Mouse (Mus musculus) intestine, embryonic 16.5 days (tissue): Measurements from ENCODE around the gene Sin3a. TPM values are rescaled to one million over a fixed set of nuclear protein-coding genes. Genes with fewer than 3 reads are reported as not detected.

ENCODE experiments used
- ATAC-seq: fragments of 200-750 bp; cut with Nextera tagmentation; 2 replicates; pipeline ENCODE4 v1.8.0; 2017; ENCODE audit warnings: moderate TSS enrichment, moderate library complexity
- H3K27ac ChIP-seq: fragments of 300-500 bp; sonication (generic); 2 replicates; pipeline ENCODE4 v1.5.1; 2014; ENCODE audit warnings: mild to moderate bottlenecking, low read length
- H3K27me3 ChIP-seq: fragments of 300-500 bp; sonication (generic); replicated peaks from 2 replicates; pipeline ENCODE4 v1.6.1; 2014; ENCODE audit warnings: low read length, control low read depth, mixed read lengths; ENCODE audit not compliant: control insufficient read depth, insufficient read depth
- H3K36me3 ChIP-seq: fragments of 300-500 bp; sonication (generic); 2 replicates; pipeline ENCODE4 v1.6.1; 2014; ENCODE audit warnings: low read length, control low read depth; ENCODE audit not compliant: control insufficient read depth, insufficient read depth
- H3K4me1 ChIP-seq: fragments of 300-500 bp; sonication (generic); 2 replicates; pipeline ENCODE4 v1.6.1; 2014; ENCODE audit warnings: low read length, control low read depth, mixed read lengths; ENCODE audit not compliant: control insufficient read depth, insufficient read depth
- H3K4me2 ChIP-seq: fragments of 300-500 bp; sonication (generic); 2 replicates; pipeline ENCODE4 v1.6.1; 2014; ENCODE audit warnings: low read depth, low read length, control low read depth
- H3K4me3 ChIP-seq: fragments of 300-500 bp; sonication (generic); 2 replicates; pipeline ENCODE4 v1.5.1; 2014; ENCODE audit warnings: mild to moderate bottlenecking, low read length
- H3K9ac ChIP-seq: fragments of 300-500 bp; sonication (generic); 2 replicates; pipeline ENCODE4 v1.6.1; 2014; ENCODE audit warnings: low read depth, low read length
- H3K9me3 ChIP-seq: fragments of 300-500 bp; sonication (generic); 2 replicates; pipeline ENCODE4 v1.6.1; 2016; ENCODE audit warnings: low read length, control low read depth; ENCODE audit not compliant: control insufficient read depth
- WGBS: fragments of 180-500 bp; shearing (Covaris S2); extraction: QIAGEN DNeasy Blood & Tissue Kit; methylation state at CpG from one replicate; pipeline ENCODE4 v1.1.7; 2014; 5-methylcytosine and 5-hydroxymethylcytosine counted together
- polyA plus RNA-seq: library from polyadenylated mRNA; unstranded; fragments of >200 nt; fragmentation: Nextera tagmentation; extraction: Ambion mirVana; gene quantifications from 2 replicates; pipeline ENCODE4 v1.2.1, GENCODE M21; 2015

The Sin3a gene
- polyA plus RNA-seq, 1 experiment from 2014 or later: 22.4 TPM

- Histone ChIP-seq H3K4me3 (peak within 1 kb of the TSS; percentile 76), H3K27me3 (no peaks in the 10 kb centered on the region), H3K9ac (peak within 1 kb of the TSS; percentile 83), H3K4me1 (peaks cover 7% of the 10 kb centered on the region), H3K27ac (peak within 1 kb of the TSS; percentile 97), H3K4me2 (peak within 1 kb of the TSS; percentile 78), H3K9me3 (no peaks in the 10 kb centered on the region), H3K36me3 (peaks cover 15% of the 10 kb centered on the region; the same call in 1 of the 2 replicates)
- peak; percentile 92 for ATAC-seq
- under 1% methylated on average over 58 of the region's 58 CpGs for WGBS
Observed at GRCm38 (mm10) chr9:57130577-57131433, 59.0 kb downstream of the Sin3a start, which contains the start of gene Man2c1. Gene Man2c1, plus strand, starts transcription at chr9:57130690.

GRCm38 (mm10) chr9:57137246-57137645 is 65.4 kb downstream of the Sin3a start:
- no peak overlapping the region for H3K27ac ChIP-seq
- H3K4me2 ChIP-seq: no peak overlapping the region
- H3K4me3 ChIP-seq: no peak overlapping the region
- H3K27me3 ChIP-seq: no peaks in the 10 kb centered on the region
- WGBS: 87% methylated on average over 6 of the region's 6 CpGs
- H3K36me3 ChIP-seq: peaks cover 14% of the 10 kb centered on the region
- H3K4me1 ChIP-seq: no peaks in the 10 kb centered on the region
- no peaks in the 10 kb centered on the region for H3K9me3 ChIP-seq
- H3K9ac ChIP-seq: no peak overlapping the region
- ATAC-seq: no peak

DNA sequence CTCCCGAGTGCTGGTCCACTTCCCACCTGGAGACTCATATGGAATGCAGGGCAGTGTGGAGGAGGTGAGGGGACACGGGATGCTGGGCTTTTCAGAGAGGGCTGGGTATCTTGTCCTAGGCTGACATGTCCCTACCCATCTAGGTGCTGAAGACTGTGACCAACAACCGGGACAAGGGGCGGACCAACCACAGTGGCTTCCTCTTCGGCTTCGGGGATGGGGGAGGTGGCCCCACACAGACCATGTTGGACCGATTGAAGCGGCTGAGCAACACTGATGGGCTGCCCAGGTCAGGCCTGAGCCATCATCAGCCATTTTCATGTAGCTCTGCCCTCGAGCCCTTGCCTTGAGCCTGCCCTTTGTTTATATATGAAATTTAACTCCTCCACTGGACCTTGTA is 65.9 kb downstream of the Sin3a start:
- 83% methylated on average over 9 of the region's 9 CpGs for WGBS
- H3K36me3 ChIP-seq: peaks cover 14% of the 10 kb centered on the region
- no peak for ATAC-seq
- H3K9ac ChIP-seq: no peak overlapping the region
- no peak overlapping the region for H3K4me3 ChIP-seq
- H3K4me2 ChIP-seq: no peak overlapping the region
- no peaks in the 10 kb centered on the region for H3K9me3 ChIP-seq
- H3K27me3 ChIP-seq: no peaks in the 10 kb centered on the region
- H3K27ac ChIP-seq: no peak overlapping the region
- H3K4me1 ChIP-seq: no peaks in the 10 kb centered on the region

- no peaks in the 10 kb centered on the region for H3K27me3 ChIP-seq
- H3K9ac ChIP-seq: no peak overlapping the region
- H3K4me3 ChIP-seq: no peak overlapping the region
- no peak for ATAC-seq
- 91% methylated on average over 6 of the region's 6 CpGs for WGBS
- no peaks in the 10 kb centered on the region for H3K4me1 ChIP-seq
- H3K4me2 ChIP-seq: no peak overlapping the region
- no peaks in the 10 kb centered on the region for H3K9me3 ChIP-seq
- H3K36me3 ChIP-seq: peaks cover 16% of the 10 kb centered on the region
- no peak overlapping the region for H3K27ac ChIP-seq
Observed at GRCm38 (mm10) chr9:57138507-57138906, 66.7 kb downstream of the Sin3a start.

- no peak for ATAC-seq
- Histone ChIP-seq H3K4me3 (no peak overlapping the region), H3K9ac (no peak overlapping the region), H3K36me3 (peaks cover 16% of the 10 kb centered on the region), H3K27ac (no peak overlapping the region), H3K4me1 (no peaks in the 10 kb centered on the region), H3K9me3 (no peaks in the 10 kb centered on the region), H3K27me3 (no peaks in the 10 kb centered on the region), H3K4me2 (no peak overlapping the region)
- 89% methylated on average over 9 of the region's 9 CpGs for WGBS
Observed at GRCm38 (mm10) chr9:57139110-57139509, 67.3 kb downstream of the Sin3a start.

DNA sequence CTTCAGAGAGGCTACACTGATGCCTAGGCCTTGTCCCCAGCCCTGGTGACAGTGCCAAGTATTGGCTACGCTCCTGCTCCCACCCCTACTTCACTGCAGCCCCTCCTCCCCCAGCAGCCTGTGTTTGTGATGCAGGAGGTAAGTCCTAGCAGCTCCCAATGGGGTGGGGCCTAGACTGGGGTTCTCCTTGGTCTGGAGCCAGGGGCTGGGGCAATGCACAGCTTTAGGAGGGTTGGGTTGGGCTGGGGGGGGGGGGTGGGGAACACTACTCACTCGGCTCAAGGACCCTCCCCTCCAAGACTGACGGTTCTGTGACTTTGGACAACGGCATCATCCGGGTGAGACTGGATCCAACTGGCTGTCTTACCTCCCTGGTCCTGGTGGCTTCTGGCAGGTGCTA is 67.7 kb downstream of the Sin3a start:
- Histone ChIP-seq H3K4me1 (no peaks in the 10 kb centered on the region), H3K9me3 (no peaks in the 10 kb centered on the region), H3K4me2 (no peak overlapping the region), H3K9ac (no peak overlapping the region), H3K27ac (no peak overlapping the region), H3K36me3 (peaks cover 16% of the 10 kb centered on the region), H3K27me3 (no peaks in the 10 kb centered on the region), H3K4me3 (no peak overlapping the region)
- WGBS: 91% methylated on average over 5 of the region's 5 CpGs
- no peak for ATAC-seq

DNA sequence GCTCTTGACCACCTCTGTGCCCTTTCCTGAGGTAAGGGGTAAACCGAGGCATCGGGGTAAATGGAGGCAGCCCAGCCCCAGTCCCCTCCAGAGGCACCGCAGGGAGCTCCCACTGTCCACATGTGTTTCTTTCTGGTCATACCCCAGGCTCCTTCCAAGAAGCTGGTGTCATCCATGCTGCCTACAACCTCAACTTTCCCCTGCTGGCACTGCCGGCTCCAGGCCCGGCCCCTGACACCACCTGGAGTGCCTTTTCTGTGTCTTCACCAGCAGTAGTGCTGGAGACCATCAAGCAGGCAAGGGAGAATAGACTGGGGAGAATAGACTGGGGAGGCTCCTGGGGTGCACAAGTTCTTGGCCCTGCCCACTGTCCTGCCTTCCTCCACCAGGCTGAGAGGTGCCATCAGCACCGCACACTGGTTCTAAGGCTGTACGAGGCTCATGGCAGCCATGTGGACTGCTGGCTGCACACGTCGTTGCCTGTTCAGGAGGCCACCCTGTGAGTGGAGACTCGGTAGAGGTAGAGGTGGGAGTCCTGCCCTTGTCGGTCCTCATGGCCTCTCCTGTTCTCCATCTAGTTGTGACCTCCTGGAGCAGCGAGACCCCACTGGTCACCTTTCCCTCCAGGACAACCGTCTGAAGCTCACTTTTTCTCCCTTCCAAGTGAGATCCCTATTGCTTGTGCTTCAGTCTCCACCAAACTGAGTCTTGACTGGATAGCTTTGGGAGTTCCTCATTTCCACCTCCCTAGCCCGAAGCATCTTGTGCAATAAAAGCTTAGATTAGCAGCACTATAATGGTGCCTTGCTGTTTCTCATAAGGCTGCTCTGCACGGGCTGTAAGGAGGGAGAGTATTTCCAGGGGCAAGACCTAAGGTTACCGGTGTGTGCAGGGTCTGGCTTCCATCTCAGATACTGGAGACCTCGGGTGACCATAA is 69.8 kb downstream of the Sin3a start:
- Histone ChIP-seq H3K36me3 (peaks cover 16% of the 10 kb centered on the region), H3K4me1 (peaks cover 4% of the 10 kb centered on the region; the same call in 1 of the 2 replicates), H3K27me3 (no peaks in the 10 kb centered on the region), H3K9ac (no peak overlapping the region), H3K4me3 (no peak overlapping the region), H3K27ac (no peak overlapping the region), H3K4me2 (no peak overlapping the region), H3K9me3 (no peaks in the 10 kb centered on the region)
- 89% methylated on average over 17 of the region's 17 CpGs for WGBS
- ATAC-seq: no peak

- 82% methylated on average over 11 of the region's 11 CpGs for WGBS
- Histone ChIP-seq H3K4me1 (peaks cover 11% of the 10 kb centered on the region; the same call in 1 of the 2 replicates), H3K36me3 (peaks cover 6% of the 10 kb centered on the region; the same call in 1 of the 2 replicates), H3K9me3 (no peaks in the 10 kb centered on the region), H3K27me3 (no peaks in the 10 kb centered on the region), H3K4me3 (no peak overlapping the region), H3K9ac (no peak overlapping the region), H3K27ac (no peak overlapping the region), H3K4me2 (no peak overlapping the region)
- ATAC-seq: no peak
Observed at GRCm38 (mm10) chr9:57143212-57143611, 71.4 kb downstream of the Sin3a start.

- H3K9me3 ChIP-seq: no peaks in the 10 kb centered on the region
- H3K36me3 ChIP-seq: peaks cover 6% of the 10 kb centered on the region; the same call in 1 of the 2 replicates
- H3K4me2 ChIP-seq: no peak overlapping the region
- H3K9ac ChIP-seq: 0 out of 2 replicates have a peak overlapping the region, but pooled peaks have one; percentile 1
- H3K4me1 ChIP-seq: peaks cover 11% of the 10 kb centered on the region
- no peaks in the 10 kb centered on the region for H3K27me3 ChIP-seq
- no peak for ATAC-seq
- no peak overlapping the region for H3K27ac ChIP-seq
- H3K4me3 ChIP-seq: no peak overlapping the region
- WGBS: 92% methylated on average over 8 of the region's 8 CpGs
Observed at GRCm38 (mm10) chr9:57144830-57145229, 73.0 kb downstream of the Sin3a start.
